Mouse (Mus musculus) forebrain, postnatal 0 days (tissue): ENCODE measurements at regions not wholly inside any gene's neighbourhood (a gene's known extent, or its start where the extent isn't known, plus 50 kb on each side); places are given as distances from the start of the nearest gene placed in this dataset.

Source experiments
- ATAC-seq: fragments of 200-750 bp; cut with Nextera tagmentation; 2 replicates; pipeline ENCODE4 v1.8.0; 2017; ENCODE audit warnings: mild to moderate bottlenecking, moderate library complexity
- DNase-seq: peaks from one replicate; pipeline ENCODE4 v3.0.0-alpha.2; 2015
- H3K27ac ChIP-seq: fragments of 300-500 bp; sonication (generic); 2 replicates; pipeline ENCODE4 v1.5.1; 2014; ENCODE audit warnings: low read depth, mild to moderate bottlenecking, antibody characterized with exemption, low read length, moderate library complexity, mixed read lengths
- H3K27me3 ChIP-seq: fragments of 300-500 bp; sonication (generic); 2 replicates; pipeline ENCODE4 v1.6.1; 2014; ENCODE audit warnings: mild to moderate bottlenecking, low read length, mixed read lengths; ENCODE audit not compliant: insufficient read depth
- H3K36me3 ChIP-seq: fragments of 300-500 bp; sonication (generic); 2 replicates; pipeline ENCODE4 v1.6.1; 2014; ENCODE audit warnings: mild to moderate bottlenecking, moderate library complexity; ENCODE audit not compliant: insufficient read depth
- H3K4me1 ChIP-seq: fragments of 300-500 bp; sonication (generic); 2 replicates; pipeline ENCODE4 v1.6.1; 2014; ENCODE audit warnings: antibody characterized with exemption; ENCODE audit not compliant: insufficient read depth
- H3K4me2 ChIP-seq: fragments of 300-500 bp; sonication (generic); 2 replicates; pipeline ENCODE4 v1.6.1; 2014; ENCODE audit warnings: low read depth, mild to moderate bottlenecking, moderate library complexity
- H3K4me3 ChIP-seq: fragments of 300-500 bp; sonication (generic); 2 replicates; pipeline ENCODE4 v1.5.1; 2014; ENCODE audit warnings: low read depth, low read length, mixed read lengths
- H3K9ac ChIP-seq: fragments of 300-500 bp; sonication (generic); 2 replicates; pipeline ENCODE4 v1.6.1; 2014; ENCODE audit warnings: mild to moderate bottlenecking
- H3K9me3 ChIP-seq: fragments of 300-500 bp; sonication (generic); 2 replicates; pipeline ENCODE4 v1.6.1; 2016; ENCODE audit warnings: low read length
- CTCF ChIP-seq: sonication (generic); IDR thresholded peaks from 2 replicates; pipeline ENCODE4 v1.5.1; 2016; ENCODE audit warnings: antibody characterized with exemption, control low read depth, low read depth
- WGBS: fragments of 180-500 bp; shearing (Covaris S2); extraction: QIAGEN DNeasy Blood & Tissue Kit; methylation state at CpG from one replicate; pipeline ENCODE4 v1.1.7; 2014; 5-methylcytosine and 5-hydroxymethylcytosine counted together

- Histone ChIP-seq H3K4me1 (no peaks in the 10 kb centered on the region), H3K27me3 (no peaks in the 10 kb centered on the region), H3K4me2 (no peak overlapping the region), H3K9me3 (no peaks in the 10 kb centered on the region), H3K4me3 (no peak overlapping the region), H3K27ac (no peak overlapping the region), H3K36me3 (no peaks in the 10 kb centered on the region), H3K9ac (no peak overlapping the region)
- ATAC-seq (no peak), DNase-seq (no peak)
- no peak for TF ChIP-seq CTCF
- 25% methylated on average over 4 of the region's 4 CpGs for WGBS
These were observed 86.0 kb upstream of the Ank start for GRCm38 (mm10) chr15:27380436-27380945.

DNA sequence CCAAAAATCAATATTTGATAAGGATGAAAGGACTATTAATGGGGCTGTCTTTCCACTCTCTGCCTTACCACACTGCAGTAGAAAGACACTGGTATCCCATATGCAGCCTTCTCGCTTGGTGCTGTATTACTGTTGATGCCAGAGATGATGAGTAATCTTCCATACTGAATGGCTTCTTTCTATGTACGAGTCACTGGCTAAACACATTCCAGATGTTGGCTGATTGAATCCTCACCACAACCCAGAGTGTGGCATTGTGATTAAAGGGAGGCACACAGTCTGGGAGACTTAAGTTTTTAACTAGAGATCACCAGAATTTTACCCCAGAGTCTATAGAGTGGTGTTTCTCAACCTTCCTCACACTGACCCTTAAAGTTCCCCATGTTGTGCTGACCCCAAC lies 84.9 kb upstream of the Ank start:
- no peaks in the 10 kb centered on the region for H3K27me3 ChIP-seq
- TF ChIP-seq CTCF: no peak
- H3K36me3 ChIP-seq: no peaks in the 10 kb centered on the region
- WGBS: 87% methylated on average over 2 of the region's 2 CpGs
- no peak overlapping the region for H3K9ac ChIP-seq
- no peak overlapping the region for H3K4me2 ChIP-seq
- ATAC-seq: no peak
- H3K4me1 ChIP-seq: no peaks in the 10 kb centered on the region
- no peaks in the 10 kb centered on the region for H3K9me3 ChIP-seq
- DNase-seq: no peak
- H3K27ac ChIP-seq: no peak overlapping the region
- H3K4me3 ChIP-seq: no peak overlapping the region

- Histone ChIP-seq H3K4me2 (no peak overlapping the region), H3K27ac (no peak overlapping the region), H3K9ac (no peak overlapping the region), H3K27me3 (no peaks in the 10 kb centered on the region), H3K4me3 (no peak overlapping the region), H3K9me3 (no peaks in the 10 kb centered on the region), H3K36me3 (no peaks in the 10 kb centered on the region), H3K4me1 (no peaks in the 10 kb centered on the region)
- no peak for DNase-seq
- no peak for TF ChIP-seq CTCF
- ATAC-seq: no peak
- 100% methylated on average over 2 of the region's 2 CpGs for WGBS
These were observed 75.9 kb upstream of the Ank start for GRCm38 (mm10) chr15:27390567-27390966.

GRCm38 (mm10) chr15:27405721-27406161 lies 60.7 kb upstream of the Ank start:
- no peak for TF ChIP-seq CTCF
- H3K36me3 ChIP-seq: no peaks in the 10 kb centered on the region
- H3K4me2 ChIP-seq: no peak overlapping the region
- H3K9me3 ChIP-seq: no peaks in the 10 kb centered on the region
- H3K4me1 ChIP-seq: no peaks in the 10 kb centered on the region
- ATAC-seq: peak; percentile 70
- H3K27ac ChIP-seq: no peak overlapping the region
- no peak overlapping the region for H3K9ac ChIP-seq
- H3K4me3 ChIP-seq: no peak overlapping the region
- no peak for DNase-seq
- H3K27me3 ChIP-seq: no peaks in the 10 kb centered on the region
- WGBS: 85% methylated on average over 20 of the region's 20 CpGs

DNA sequence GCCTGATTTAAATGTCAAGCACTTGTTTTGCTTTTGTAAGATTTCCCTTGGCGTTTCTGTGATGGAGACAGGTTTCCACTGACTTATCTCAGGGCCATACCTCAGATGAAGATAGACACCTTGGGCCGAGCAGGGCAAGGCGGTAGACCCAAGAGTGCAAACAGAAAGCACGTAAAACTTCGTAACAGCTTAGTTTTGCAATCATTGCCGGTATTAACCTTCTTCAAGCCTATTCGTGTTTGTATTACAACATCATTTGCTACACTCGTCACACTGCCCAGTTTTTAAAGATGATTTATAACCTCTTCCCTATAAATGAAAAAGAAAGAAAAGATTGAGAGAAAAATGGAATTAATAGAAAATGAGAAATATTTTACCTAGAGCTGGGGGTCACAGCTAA lies 56.6 kb upstream of the Ank start:
- 92% methylated on average over 8 of the region's 8 CpGs for WGBS
- Histone ChIP-seq H3K36me3 (no peaks in the 10 kb centered on the region), H3K9ac (no peak overlapping the region), H3K27ac (no peak overlapping the region), H3K4me3 (no peak overlapping the region), H3K27me3 (no peaks in the 10 kb centered on the region), H3K4me2 (no peak overlapping the region), H3K9me3 (no peaks in the 10 kb centered on the region), H3K4me1 (no peaks in the 10 kb centered on the region)
- ATAC-seq: no peak
- TF ChIP-seq CTCF: no peak
- no peak for DNase-seq

- DNase-seq (no peak), ATAC-seq (peak; percentile 43)
- H3K9ac ChIP-seq: no peak overlapping the region
- TF ChIP-seq CTCF: no peak
- H3K9me3 ChIP-seq: no peaks in the 10 kb centered on the region
- H3K27ac ChIP-seq: no peak overlapping the region
- H3K4me3 ChIP-seq: no peak overlapping the region
- H3K4me2 ChIP-seq: no peak overlapping the region
- 83% methylated on average over 2 of the region's 2 CpGs for WGBS
- H3K36me3 ChIP-seq: no peaks in the 10 kb centered on the region
- H3K4me1 ChIP-seq: no peaks in the 10 kb centered on the region
- no peaks in the 10 kb centered on the region for H3K27me3 ChIP-seq
These were observed 54.2 kb upstream of the Ank start for GRCm38 (mm10) chr15:27412304-27412703.

GRCm38 (mm10) chr15:27412761-27413160 lies 53.7 kb upstream of the Ank start:
- Histone ChIP-seq H3K4me1 (no peaks in the 10 kb centered on the region), H3K4me3 (no peak overlapping the region), H3K27ac (no peak overlapping the region), H3K9me3 (no peaks in the 10 kb centered on the region), H3K27me3 (no peaks in the 10 kb centered on the region), H3K4me2 (no peak overlapping the region), H3K36me3 (no peaks in the 10 kb centered on the region), H3K9ac (no peak overlapping the region)
- no peak for TF ChIP-seq CTCF
- DNase-seq (no peak), ATAC-seq (no peak)
- 47% methylated on average over 1 of the region's 1 CpGs for WGBS

DNA sequence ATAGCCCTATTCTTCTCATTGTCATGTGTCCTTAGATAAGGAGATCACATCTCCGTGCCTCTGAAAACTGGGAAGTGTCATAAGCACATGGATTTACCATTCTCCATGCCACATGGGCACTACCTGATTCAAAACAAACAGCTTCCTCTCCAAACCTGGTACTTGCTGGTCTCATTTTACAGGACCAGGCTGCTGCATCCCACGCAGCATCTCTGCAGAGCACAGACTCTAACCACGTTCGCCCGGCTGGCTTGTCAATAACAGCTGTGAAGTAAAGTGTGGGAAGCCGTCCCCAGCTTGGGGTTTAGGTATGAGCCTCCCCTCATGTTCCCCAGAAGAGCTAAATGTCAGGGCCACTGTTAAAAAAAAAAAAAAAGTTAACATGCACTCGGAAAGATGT lies 53.0 kb upstream of the Ank start:
- Histone ChIP-seq H3K27me3 (no peaks in the 10 kb centered on the region), H3K4me3 (no peak overlapping the region), H3K4me1 (no peaks in the 10 kb centered on the region), H3K9me3 (no peaks in the 10 kb centered on the region), H3K27ac (no peak overlapping the region), H3K4me2 (no peak overlapping the region), H3K36me3 (no peaks in the 10 kb centered on the region), H3K9ac (no peak overlapping the region)
- DNase-seq (no peak), ATAC-seq (no peak)
- WGBS: 93% methylated on average over 7 of the region's 7 CpGs
- no peak for TF ChIP-seq CTCF
